Mouse (Mus musculus) forebrain, embryonic 13.5 days (tissue): ENCODE measurements around the gene Cst11. TPM values are rescaled to one million over a fixed set of nuclear protein-coding genes. Genes with fewer than 3 reads are reported as not detected.
"Not testable (repeated sequence)": the region's sequence is repeated elsewhere in the genome, so short reads cannot be mapped to it uniquely, and the experiment has no call there.

ENCODE experiments used
- ATAC-seq: fragments of 200-750 bp; cut with Nextera tagmentation; 2 replicates; pipeline ENCODE4 v1.8.0; 2017
- H3K27ac ChIP-seq: fragments of 300-500 bp; sonication (generic); 2 replicates; pipeline ENCODE4 v1.5.1; 2015; ENCODE audit warnings: inconsistent platforms, mild to moderate bottlenecking, moderate library complexity
- H3K27me3 ChIP-seq: fragments of 300-500 bp; sonication (generic); 2 replicates; pipeline ENCODE4 v1.6.1; 2015; ENCODE audit warnings: mild to moderate bottlenecking, inconsistent platforms
- H3K36me3 ChIP-seq: fragments of 300-500 bp; sonication (generic); 2 replicates; pipeline ENCODE4 v1.6.1; 2015; ENCODE audit warnings: mild to moderate bottlenecking, inconsistent platforms; ENCODE audit not compliant: poor library complexity, severe bottlenecking
- H3K4me1 ChIP-seq: fragments of 300-500 bp; sonication (generic); 2 replicates; pipeline ENCODE4 v1.6.1; 2015; ENCODE audit warnings: inconsistent platforms
- H3K4me2 ChIP-seq: fragments of 300-500 bp; sonication (generic); 2 replicates; pipeline ENCODE4 v1.6.1; 2015; ENCODE audit warnings: inconsistent platforms, mild to moderate bottlenecking, moderate library complexity
- H3K4me3 ChIP-seq: fragments of 300-500 bp; sonication (generic); 2 replicates; pipeline ENCODE4 v1.5.1; 2015; ENCODE audit warnings: mild to moderate bottlenecking, inconsistent platforms
- H3K9ac ChIP-seq: fragments of 300-500 bp; sonication (generic); 2 replicates; pipeline ENCODE4 v1.6.1; 2015; ENCODE audit warnings: mild to moderate bottlenecking, inconsistent platforms
- H3K9me3 ChIP-seq: fragments of 300-500 bp; sonication (generic); replicated peaks from 2 replicates; pipeline ENCODE4 v1.6.1; 2016; ENCODE audit warnings: inconsistent platforms
- whole genome bisulfite sequencing: fragments of 180-500 bp; shearing (Covaris S2); methylation state at CpG from one replicate; pipeline ENCODE4 v1.1.7; 2015; 5-methylcytosine and 5-hydroxymethylcytosine counted together
- polyA plus RNA-seq: library from polyadenylated mRNA; unstranded; fragments of >200 nt; fragmentation: Nextera tagmentation; extraction: Ambion mirVana; gene quantifications from 2 replicates; pipeline ENCODE4 v1.2.1, GENCODE M21; 2015

Cst11 gene
- not detected in 2 replicates for polyA plus RNA-seq

- 87% methylated on average over 4 of the region's 4 CpGs for WGBS
- ATAC-seq, H3K9ac ChIP-seq, H3K4me3 ChIP-seq, H3K27me3 ChIP-seq, H3K4me2 ChIP-seq, H3K36me3 ChIP-seq, H3K27ac ChIP-seq, H3K9me3 ChIP-seq, H3K4me1 ChIP-seq: not testable (repeated sequence)
Measured at GRCm38 (mm10) chr2:148771397-148771796, at the start of gene Cst11. TSS of gene Cst11 (minus strand) at chr2:148771497.

GRCm38 (mm10) chr2:148819909-148820308, 48.6 kb upstream of the Cst11 start, which contains the start of gene Cst13:
TSS of gene Cst13 (plus strand) at chr2:148820081.
- ATAC-seq, result no peak
- Histone ChIP-seq H3K4me1 (no peaks in the 10 kb centered on the region), H3K27me3 (no peaks in the 10 kb centered on the region)

DNA sequence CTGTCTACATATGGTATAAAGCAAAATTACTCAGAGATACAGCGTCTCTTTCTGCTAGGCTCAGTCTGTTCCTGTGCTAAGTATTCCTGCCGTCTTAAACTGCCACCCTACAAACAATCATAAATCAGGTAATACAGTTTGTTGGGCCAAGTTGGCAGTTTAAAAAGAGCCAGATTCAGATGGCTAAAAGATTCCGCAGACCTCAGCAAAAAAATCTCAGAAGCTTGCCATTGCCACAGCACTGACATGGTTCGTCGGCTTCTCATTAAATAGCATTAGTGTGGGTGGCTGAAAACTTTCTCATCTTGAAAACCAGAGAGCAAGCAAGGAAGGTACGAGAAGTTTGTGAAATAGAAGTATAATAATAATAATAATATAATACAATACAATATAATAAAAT, 35.4 kb upstream of the Cst11 start:
- H3K9me3 ChIP-seq, result no peaks in the 10 kb centered on the region
- no peaks in the 10 kb centered on the region for H3K4me1 ChIP-seq
- H3K4me3 ChIP-seq, result no peak overlapping the region
- no peak overlapping the region for H3K9ac ChIP-seq
- no peaks in the 10 kb centered on the region for H3K36me3 ChIP-seq
- H3K27ac ChIP-seq, result no peak overlapping the region
- ATAC-seq, result no peak
- H3K27me3 ChIP-seq, result no peaks in the 10 kb centered on the region
- no peak overlapping the region for H3K4me2 ChIP-seq
- WGBS, result 88% methylated on average over 6 of the region's 6 CpGs

More at GRCm38 (mm10) chr2:148819909-148820308, 48.6 kb upstream of the Cst11 start, which contains the start of gene Cst13:
- H3K4me3 ChIP-seq, result no peak within 1 kb of the TSS
- H3K9me3 ChIP-seq, result no peaks in the 10 kb centered on the region
- no peak within 1 kb of the TSS for H3K4me2 ChIP-seq
- no peak within 1 kb of the TSS for H3K27ac ChIP-seq
- H3K9ac ChIP-seq, result no peak within 1 kb of the TSS
- no peaks in the 10 kb centered on the region for H3K36me3 ChIP-seq

GRCm38 (mm10) chr2:148801491-148801921, 30.2 kb upstream of the Cst11 start:
- no peaks in the 10 kb centered on the region for H3K9me3 ChIP-seq
- 69% methylated on average over 3 of the region's 3 CpGs for WGBS
- H3K27me3 ChIP-seq, result no peaks in the 10 kb centered on the region
- no peak overlapping the region for H3K4me2 ChIP-seq
- H3K9ac ChIP-seq, result no peak overlapping the region
- no peaks in the 10 kb centered on the region for H3K4me1 ChIP-seq
- H3K4me3 ChIP-seq, result no peak overlapping the region
- no peak overlapping the region for H3K27ac ChIP-seq
- H3K36me3 ChIP-seq, result no peaks in the 10 kb centered on the region
- no peak for ATAC-seq

GRCm38 (mm10) chr2:148798485-148798884, 27.2 kb upstream of the Cst11 start, which contains the start of gene Cst8:
TSS of gene Cst8 (plus strand) at chr2:148798785.
- Histone ChIP-seq H3K9ac (no peak within 1 kb of the TSS), H3K27me3 (no peaks in the 10 kb centered on the region), H3K27ac (no peak within 1 kb of the TSS), H3K36me3 (no peaks in the 10 kb centered on the region), H3K4me3 (no peak within 1 kb of the TSS), H3K9me3 (no peaks in the 10 kb centered on the region), H3K4me1 (no peaks in the 10 kb centered on the region), H3K4me2 (no peak within 1 kb of the TSS)
- no peak for ATAC-seq
- WGBS, result 84% methylated on average over 1 of the region's 1 CpGs

DNA sequence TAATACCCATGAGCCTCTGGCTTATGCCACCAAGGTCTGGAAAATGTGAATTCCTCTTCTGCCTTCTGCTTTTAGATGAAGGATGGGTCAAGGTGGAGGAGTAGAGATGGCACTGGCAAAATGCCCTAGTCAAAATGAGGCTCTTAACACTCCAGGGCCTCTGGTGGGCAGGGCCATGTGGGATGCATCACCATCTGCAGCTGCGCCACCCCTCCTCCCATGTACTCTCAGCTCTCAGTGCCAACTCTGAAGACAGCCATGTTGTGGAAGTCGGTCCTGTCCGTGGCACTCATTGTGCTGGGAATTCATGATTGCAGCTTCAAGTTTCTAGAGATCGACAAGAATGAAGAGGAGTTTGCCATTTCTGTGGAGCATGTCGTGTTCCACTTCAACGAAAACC, 17.8 kb upstream of the Cst11 start, which contains the start of gene Cst12:
TSS of gene Cst12 (plus strand) at position 220 of the 400 bp plus-strand sequence.
- Histone ChIP-seq H3K9ac (no peak within 1 kb of the TSS), H3K27me3 (no peaks in the 10 kb centered on the region), H3K27ac (no peak within 1 kb of the TSS), H3K36me3 (no peaks in the 10 kb centered on the region), H3K4me1 (no peaks in the 10 kb centered on the region), H3K9me3 (no peaks in the 10 kb centered on the region), H3K4me3 (no peak within 1 kb of the TSS), H3K4me2 (no peak within 1 kb of the TSS)
- 92% methylated on average over 6 of the region's 6 CpGs for WGBS
- ATAC-seq, result no peak

GRCm38 (mm10) chr2:148781709-148782108, 10.4 kb upstream of the Cst11 start, which contains the start of gene 8030411F24Rik:
TSS of gene 8030411F24Rik (plus strand) at chr2:148782009.
- no peak within 1 kb of the TSS for H3K9ac ChIP-seq
- H3K27ac ChIP-seq, result no peak within 1 kb of the TSS
- WGBS, result 12% methylated on average over 1 of the region's 1 CpGs
- no peaks in the 10 kb centered on the region for H3K9me3 ChIP-seq
- H3K36me3 ChIP-seq, result no peaks in the 10 kb centered on the region
- no peaks in the 10 kb centered on the region for H3K27me3 ChIP-seq
- ATAC-seq, result no peak
- H3K4me2 ChIP-seq, result no peak within 1 kb of the TSS
- no peaks in the 10 kb centered on the region for H3K4me1 ChIP-seq
- no peak within 1 kb of the TSS for H3K4me3 ChIP-seq

DNA sequence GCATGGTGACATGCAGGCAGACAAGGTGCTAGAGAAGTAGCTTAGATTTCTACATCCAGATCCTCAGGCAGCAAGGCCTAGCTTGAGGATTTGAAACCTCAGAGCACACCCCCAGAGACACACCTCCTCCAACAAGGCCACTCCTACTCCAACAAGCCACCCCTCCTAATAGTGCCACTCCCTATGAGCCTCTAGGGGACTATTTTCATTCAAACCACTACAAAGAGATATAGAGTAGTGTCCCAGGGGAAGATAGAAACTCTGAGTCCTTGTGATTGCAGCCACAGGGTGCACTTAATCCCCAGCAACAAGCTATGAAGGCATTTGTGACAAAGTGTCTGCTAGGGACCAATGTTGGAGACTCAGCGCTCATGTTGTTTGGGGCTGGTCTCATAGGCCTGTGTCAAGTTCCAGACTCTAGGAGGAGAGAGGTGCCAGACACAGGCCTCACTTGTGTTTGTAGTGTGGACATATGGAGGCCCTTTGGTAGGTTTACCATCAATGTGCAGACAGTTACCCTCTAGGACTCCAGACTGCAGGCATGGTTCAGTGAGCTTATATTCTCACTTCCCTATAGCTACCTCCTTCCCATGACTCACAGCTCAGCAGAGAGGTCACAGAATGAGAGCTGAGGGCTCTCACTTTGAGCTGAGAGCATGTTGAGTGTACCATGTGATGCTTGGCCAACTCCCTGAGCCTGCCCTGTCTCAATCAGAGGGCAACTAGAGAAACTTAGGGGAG, 7.5 kb downstream of the Cst11 start:
- 88% methylated on average over 1 of the region's 1 CpGs for WGBS

GRCm38 (mm10) chr2:148754310-148754846, 16.9 kb downstream of the Cst11 start:
- no peaks in the 10 kb centered on the region for H3K27me3 ChIP-seq
- 83% methylated on average over 1 of the region's 1 CpGs for WGBS
- no peak for ATAC-seq

More for the DNA sequence above, 7.5 kb downstream of the Cst11 start:
- no peak for ATAC-seq
- Histone ChIP-seq H3K4me3 (no peak overlapping the region), H3K4me1 (no peaks in the 10 kb centered on the region), H3K9ac (no peak overlapping the region), H3K36me3 (no peaks in the 10 kb centered on the region), H3K4me2 (no peak overlapping the region), H3K9me3 (no peaks in the 10 kb centered on the region), H3K27ac (no peak overlapping the region), H3K27me3 (no peaks in the 10 kb centered on the region)

DNA sequence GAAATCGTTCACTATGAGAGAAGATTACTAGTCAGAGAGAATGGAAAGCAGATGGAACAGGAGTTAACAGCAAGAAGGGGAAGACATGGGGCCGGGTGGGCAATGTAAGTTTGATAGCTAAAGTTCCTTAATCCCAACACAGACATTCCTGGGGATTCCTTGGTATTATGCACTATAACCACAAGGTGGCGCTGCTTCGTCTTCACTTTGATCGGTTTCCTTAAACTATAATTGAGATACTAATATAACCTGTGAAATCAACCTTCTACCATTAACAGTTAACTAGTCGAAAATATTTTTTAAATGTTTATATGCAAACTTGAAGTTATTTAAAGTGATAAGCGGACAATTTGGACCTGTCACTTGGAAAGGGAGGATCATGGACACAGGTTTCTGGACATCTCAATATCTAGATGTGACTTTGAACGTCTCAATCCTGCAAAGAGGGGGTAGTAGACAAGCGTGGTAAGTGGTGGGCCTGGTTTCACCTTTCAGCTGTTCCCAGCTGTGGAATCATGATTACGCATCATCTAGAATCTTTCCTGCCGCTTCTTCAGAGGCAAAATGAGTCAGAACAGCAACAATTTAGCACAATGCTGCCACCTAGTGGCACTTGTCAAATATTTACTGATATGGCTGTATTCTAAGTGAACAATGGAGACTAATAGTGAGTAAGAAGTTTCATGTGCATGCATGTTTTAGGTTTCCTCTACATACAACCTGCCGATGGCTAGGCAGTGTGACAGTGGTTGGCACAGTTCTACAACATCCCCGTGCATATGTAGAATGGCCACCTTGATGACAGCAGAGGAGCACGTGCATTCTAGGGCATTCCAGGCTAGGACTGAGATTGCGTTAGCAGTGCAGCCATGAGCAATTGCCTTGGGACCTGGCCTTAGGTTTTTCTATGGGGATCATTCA, 19.1 kb downstream of the Cst11 start:
- Histone ChIP-seq H3K4me1 (no peaks in the 10 kb centered on the region), H3K27me3 (no peaks in the 10 kb centered on the region), H3K4me2 (peak overlapping the region; percentile 55), H3K9ac (no peak overlapping the region), H3K27ac (no peak overlapping the region), H3K9me3 (no peaks in the 10 kb centered on the region), H3K36me3 (no peaks in the 10 kb centered on the region), H3K4me3 (peak overlapping the region; percentile 27)
- WGBS, result 16% methylated on average over 15 of the region's 15 CpGs
- ATAC-seq, result peak; percentile 86

More at GRCm38 (mm10) chr2:148754310-148754846, 16.9 kb downstream of the Cst11 start:
- Histone ChIP-seq H3K9ac (no peak overlapping the region), H3K9me3 (no peaks in the 10 kb centered on the region), H3K4me3 (no peak overlapping the region), H3K4me2 (no peak overlapping the region), H3K36me3 (no peaks in the 10 kb centered on the region), H3K4me1 (no peaks in the 10 kb centered on the region), H3K27ac (no peak overlapping the region)

DNA sequence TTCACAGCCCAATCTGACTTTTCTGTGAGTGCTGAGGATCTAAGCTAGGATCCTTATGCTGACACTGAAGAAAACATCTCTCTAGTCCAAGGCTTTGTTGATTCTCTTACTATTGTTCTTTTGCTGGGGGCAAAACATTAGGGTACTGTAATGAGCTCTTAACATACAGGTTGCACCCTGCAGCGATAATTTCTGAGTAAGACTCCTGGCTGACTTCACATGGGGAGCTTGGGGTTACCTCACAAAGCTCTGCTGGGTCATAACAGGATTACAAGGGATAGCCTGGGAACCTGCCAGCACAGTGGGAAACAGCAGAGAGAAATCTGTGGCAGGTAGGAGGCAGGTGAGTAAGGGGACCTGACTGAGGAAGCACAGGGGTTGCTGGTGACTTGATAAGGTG, 21.2 kb downstream of the Cst11 start, which contains the start of gene Cstl1:
TSS of gene Cstl1 (plus strand) at position 301 of the 400 bp plus-strand sequence.
- H3K9ac ChIP-seq, result no peak within 1 kb of the TSS
- no peak within 1 kb of the TSS for H3K27ac ChIP-seq
- H3K36me3 ChIP-seq, result no peaks in the 10 kb centered on the region
- H3K4me3 ChIP-seq, result no peak within 1 kb of the TSS
- ATAC-seq, result no peak
- no peaks in the 10 kb centered on the region for H3K4me1 ChIP-seq
- H3K9me3 ChIP-seq, result no peaks in the 10 kb centered on the region
- no peaks in the 10 kb centered on the region for H3K27me3 ChIP-seq
- no peak within 1 kb of the TSS for H3K4me2 ChIP-seq
- WGBS, result 74% methylated on average over 1 of the region's 1 CpGs
